In genomic region chr1:43590727-43591126, GRCm38 (mm10) we compare ENCODE assay signal across 14 mouse cellular contexts.
A peak's percentile ranks its signal among the peaks of the same experiment; 100 is the strongest.
DNase-seq lines count a peak whose midpoint lies in the region; ATAC-seq and TF ChIP-seq lines count a peak whose summit lies in the region.
"Had no signal": no experiment of that assay in that cellular context is flagged by ENCODE, and none has a peak within 500 bp of the region (broad histone marks: within the 10 kb centered on the region; RNA-seq: fewer than 3 reads in every experiment).

No protein-coding gene starts in this region.

- TF ChIP-seq CTCF in layer of hippocampus, adult 2 months (conservative IDR thresholded peaks at IDR 0.05), result peak; percentile 51

- WGBS in embryonic facial prominence, embryonic 12.5 days, result 26% methylated on average over 1 of the region's 1 CpGs
- WGBS in embryonic facial prominence, embryonic 10.5 days, result 45% methylated on average over 1 of the region's 1 CpGs

- H3K4me1 ChIP-seq in embryonic facial prominence, embryonic 12.5 days, result peaks cover 4% of the 10 kb centered on the region
- H3K4me1 ChIP-seq in embryonic facial prominence, embryonic 10.5 days, result peaks cover 18% of the 10 kb centered on the region
- H3K4me1 ChIP-seq: midbrain, embryonic 10.5 days had no signal

- H3K4me3 ChIP-seq in embryonic facial prominence, embryonic 12.5 days, result no peak overlapping the region
- no peak overlapping the region for H3K4me3 ChIP-seq in embryonic facial prominence, embryonic 10.5 days
- no peak overlapping the region for H3K4me3 ChIP-seq in layer of hippocampus, adult 2 months
- H3K4me3 ChIP-seq: forebrain, embryonic 10.5 days; midbrain, embryonic 10.5 days; myocyte had no signal

- DNase-seq in embryonic facial prominence, embryonic 10.5 days (ENCODE audit: low spot score), result no peak
- DNase-seq in layer of hippocampus, adult 2 months (ENCODE audit: low spot score in 2 of 2), result no peak
- no peak for DNase-seq in layer of hippocampus, adult 18-20 months (ENCODE audit: low spot score in 2 of 2)
- DNase-seq in hindlimb bud, embryonic 11.5 days (ENCODE audit: extremely low spot score, low read depth, low spot score), result peak; percentile 24
- DNase-seq in thymus, postnatal 10 days (ENCODE audit: low spot score in 2 of 2), result peak; percentile 33 to 54
- no peak for DNase-seq in gastrocnemius, postnatal 25 days
- DNase-seq: cerebellum, adult 9-10 months; heart, postnatal 4 days had no signal

- no peak overlapping the region for H3K4me2 ChIP-seq in embryonic facial prominence, embryonic 12.5 days (replicated peaks)
- H3K4me2 ChIP-seq: heart, embryonic 11.5 days had no signal

- no peak overlapping the region for H3K9ac ChIP-seq in embryonic facial prominence, embryonic 12.5 days

- ATAC-seq in embryonic facial prominence, embryonic 12.5 days (ENCODE audit: insufficient number of reproducible peaks, insufficient read depth, low FRiP score, low TSS enrichment), result peak; percentile 56; the same call in 1 of the 2 replicates
- no peak for ATAC-seq in granulocyte monocyte progenitor cell, adult 5-6 weeks (replicated peaks; ENCODE audit: poor library complexity, severe bottlenecking)

- no peaks in the 10 kb centered on the region for H3K9me3 ChIP-seq in embryonic facial prominence, embryonic 12.5 days
- no peaks in the 10 kb centered on the region for H3K9me3 ChIP-seq in embryonic facial prominence, embryonic 10.5 days
- H3K9me3 ChIP-seq: forebrain, embryonic 10.5 days; midbrain, embryonic 10.5 days had no signal

- no peaks in the 10 kb centered on the region for H3K36me3 ChIP-seq in embryonic facial prominence, embryonic 12.5 days
- no peaks in the 10 kb centered on the region for H3K36me3 ChIP-seq in embryonic facial prominence, embryonic 10.5 days (replicated peaks)
- H3K36me3 ChIP-seq: forebrain, embryonic 10.5 days; midbrain, embryonic 10.5 days had no signal

- H3K27ac ChIP-seq in embryonic facial prominence, embryonic 12.5 days, result 0 out of 2 replicates have a peak overlapping the region, but pooled peaks have one; percentile 23
- H3K27ac ChIP-seq in embryonic facial prominence, embryonic 10.5 days (replicated peaks), result no peak overlapping the region
- no peak overlapping the region for H3K27ac ChIP-seq in layer of hippocampus, adult 2 months
- H3K27ac ChIP-seq: forebrain, embryonic 10.5 days; midbrain, embryonic 10.5 days had no signal

- H3K27me3 ChIP-seq in embryonic facial prominence, embryonic 12.5 days, result no peaks in the 10 kb centered on the region
- no peaks in the 10 kb centered on the region for H3K27me3 ChIP-seq in embryonic facial prominence, embryonic 10.5 days (replicated peaks; ENCODE audit: low read depth, poor library complexity, severe bottlenecking)

Comparison
In these comparisons a context has a peak if more than half of its experiments do, and no peak if none do; other contexts are left out.
1. DNase-seq: peak in hindlimb bud, embryonic 11.5 days (single experiment) and thymus, postnatal 10 days (2 of 2); none in embryonic facial prominence, embryonic 10.5 days (single experiment), layer of hippocampus, adult 2 months (0 of 2), layer of hippocampus, adult 18-20 months (0 of 2) and gastrocnemius, postnatal 25 days (single experiment).